Mouse (Mus musculus) limb, embryonic 14.5 days (tissue): ENCODE measurements around the gene Tm4sf5. TPM values are rescaled to one million over a fixed set of nuclear protein-coding genes. Genes with fewer than 3 reads are reported as not detected.
"Not testable (repeated sequence)": the region's sequence is repeated elsewhere in the genome, so short reads cannot be mapped to it uniquely, and the experiment has no call there.

Source experiments
- ATAC-seq: fragments of 200-750 bp; cut with Nextera tagmentation; 2 replicates; pipeline ENCODE4 v1.8.0; 2017; ENCODE audit warnings: low read depth, moderate number of reproducible peaks, moderate TSS enrichment; ENCODE audit not compliant: low FRiP score
- DNase-seq: peaks from one replicate; pipeline ENCODE4 v3.0.0-alpha.2; 2015; ENCODE audit warnings: low spot score
- H3K27ac ChIP-seq: fragments of 300-500 bp; sonication (generic); replicated peaks from 2 replicates; pipeline ENCODE4 v1.5.1; 2014; ENCODE audit warnings: low read depth, mild to moderate bottlenecking, low read length, moderate library complexity, mixed read lengths
- H3K27me3 ChIP-seq: fragments of 300-500 bp; sonication (generic); 2 replicates; pipeline ENCODE4 v1.6.1; 2014; ENCODE audit warnings: low read length, mixed read lengths; ENCODE audit not compliant: control insufficient read depth, insufficient read depth
- H3K36me3 ChIP-seq: fragments of 300-500 bp; sonication (generic); 2 replicates; pipeline ENCODE4 v1.6.1; 2014; ENCODE audit warnings: mild to moderate bottlenecking, low read length, moderate library complexity, mixed read lengths; ENCODE audit not compliant: control insufficient read depth, insufficient read depth
- H3K4me1 ChIP-seq: fragments of 300-500 bp; sonication (generic); 2 replicates; pipeline ENCODE4 v1.6.1; 2014; ENCODE audit warnings: antibody characterized with exemption, low read length, mixed read lengths; ENCODE audit not compliant: control insufficient read depth, insufficient read depth
- H3K4me2 ChIP-seq: fragments of 300-500 bp; sonication (generic); replicated peaks from 2 replicates; pipeline ENCODE4 v1.6.1; 2014; ENCODE audit warnings: low read depth, mild to moderate bottlenecking, low read length, moderate library complexity; ENCODE audit not compliant: severe bottlenecking
- H3K4me3 ChIP-seq: fragments of 300-500 bp; sonication (generic); replicated peaks from 2 replicates; pipeline ENCODE4 v1.5.1; 2014; ENCODE audit warnings: low read length
- H3K9ac ChIP-seq: fragments of 300-500 bp; sonication (generic); 2 replicates; pipeline ENCODE4 v1.6.1; 2014; ENCODE audit warnings: mild to moderate bottlenecking, low read depth, low read length, moderate library complexity; ENCODE audit not compliant: severe bottlenecking
- H3K9me3 ChIP-seq: fragments of 300-500 bp; sonication (generic); 2 replicates; pipeline ENCODE4 v1.6.1; 2016; ENCODE audit warnings: low read length; ENCODE audit not compliant: control insufficient read depth
- POLR2A ChIP-seq: fragments of 200-500 bp; IDR thresholded peaks from 2 replicates; pipeline ENCODE4 v1.8.0; 2012; ENCODE audit warnings: inconsistent platforms, mild to moderate bottlenecking, moderate library complexity, borderline replicate concordance; ENCODE audit not compliant: insufficient read depth, insufficient read length; ENCODE audit errors: extremely low read depth
- WGBS: fragments of 180-500 bp; shearing (Covaris S2); extraction: QIAGEN DNeasy Blood & Tissue Kit; methylation state at CpG from one replicate; pipeline ENCODE4 v1.1.7; 2014; 5-methylcytosine and 5-hydroxymethylcytosine counted together
- polyA plus RNA-seq, 2 experiments: library from polyadenylated mRNA; depleted of rRNA in 1 of 2; stranded (reverse) in 1 of 2; unstranded in 1 of 2; fragments of >200 nt; fragmentation: Nextera tagmentation in 1 of 2; extraction: Ambion mirVana in 1 of 2; gene quantifications; 2 replicates each; pipeline versions ENCODE4 v1.2.1 to v1.2.3; 2012 to 2014

The Tm4sf5 gene
- polyA plus RNA-seq, 2 experiments = 0.50 to 0.95 TPM

DNA sequence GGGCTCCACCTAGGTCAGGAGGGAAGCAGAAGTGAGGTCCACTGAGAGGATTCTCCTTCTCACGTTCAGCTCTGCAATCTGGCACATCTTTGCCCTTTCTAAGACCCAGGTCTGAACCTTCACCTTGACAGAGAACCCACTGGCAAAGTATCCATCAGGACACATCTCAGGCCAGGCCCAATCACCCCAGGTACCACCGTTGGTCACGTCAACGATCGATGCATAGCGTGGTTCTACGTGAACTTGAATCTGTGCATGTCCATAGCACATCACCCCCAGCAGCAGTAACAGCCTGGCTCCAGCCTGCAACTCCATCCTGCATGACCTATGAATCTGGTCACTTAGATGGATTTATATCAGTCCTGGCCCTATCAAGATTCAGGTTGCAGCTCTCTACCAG lies 9.2 kb downstream of the Tm4sf5 start, which contains the start of gene Vmo1:
Gene Vmo1 (minus strand): TSS at position 329 of the 400 bp plus-strand sequence.
- no peak for DNase-seq
- H3K27ac ChIP-seq = no peak within 1 kb of the TSS
- no peaks in the 10 kb centered on the region for H3K9me3 ChIP-seq
- WGBS = 85% methylated on average over 7 of the region's 7 CpGs
- H3K4me1 ChIP-seq = no peaks in the 10 kb centered on the region; the same call in 1 of the 2 replicates
- H3K4me3 ChIP-seq = no peak within 1 kb of the TSS
- ATAC-seq = no peak
- no peak within 1 kb of the TSS for H3K4me2 ChIP-seq
- no peak for TF ChIP-seq POLR2A
- no peak within 1 kb of the TSS for H3K9ac ChIP-seq
- H3K36me3 ChIP-seq = no peaks in the 10 kb centered on the region
- H3K27me3 ChIP-seq = no peaks in the 10 kb centered on the region

DNA sequence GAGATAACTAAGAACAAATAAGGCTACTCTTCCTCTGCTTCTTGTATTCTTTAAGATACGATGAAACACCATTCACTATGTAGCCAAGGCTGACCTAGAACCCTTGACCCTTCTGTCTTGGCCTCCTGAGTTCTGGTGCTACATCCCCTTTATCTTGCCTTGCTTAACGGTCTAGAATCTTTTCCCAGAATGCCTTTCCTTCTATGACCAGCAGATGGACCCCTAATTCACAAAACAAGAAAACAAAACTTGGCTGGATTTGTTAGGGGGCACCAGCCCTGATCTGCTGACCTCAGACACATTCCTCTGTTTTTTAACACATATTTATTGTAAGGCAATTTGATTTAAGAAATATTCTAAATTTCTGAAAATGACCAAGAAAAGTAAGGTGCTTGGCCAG lies 11.3 kb downstream of the Tm4sf5 start:
- 0 out of 2 replicates have a peak, but pooled peaks cover 4% of the 10 kb centered on the region for H3K4me1 ChIP-seq
- ATAC-seq = no peak
- H3K27ac ChIP-seq = no peak overlapping the region
- H3K9ac ChIP-seq = no peak overlapping the region
- H3K9me3 ChIP-seq = no peaks in the 10 kb centered on the region
- WGBS = 26% methylated on average over 2 of the region's 2 CpGs
- no peaks in the 10 kb centered on the region for H3K36me3 ChIP-seq
- H3K4me3 ChIP-seq = no peak overlapping the region
- no peak for DNase-seq
- no peak overlapping the region for H3K4me2 ChIP-seq
- TF ChIP-seq POLR2A = no peak
- no peaks in the 10 kb centered on the region for H3K27me3 ChIP-seq

DNA sequence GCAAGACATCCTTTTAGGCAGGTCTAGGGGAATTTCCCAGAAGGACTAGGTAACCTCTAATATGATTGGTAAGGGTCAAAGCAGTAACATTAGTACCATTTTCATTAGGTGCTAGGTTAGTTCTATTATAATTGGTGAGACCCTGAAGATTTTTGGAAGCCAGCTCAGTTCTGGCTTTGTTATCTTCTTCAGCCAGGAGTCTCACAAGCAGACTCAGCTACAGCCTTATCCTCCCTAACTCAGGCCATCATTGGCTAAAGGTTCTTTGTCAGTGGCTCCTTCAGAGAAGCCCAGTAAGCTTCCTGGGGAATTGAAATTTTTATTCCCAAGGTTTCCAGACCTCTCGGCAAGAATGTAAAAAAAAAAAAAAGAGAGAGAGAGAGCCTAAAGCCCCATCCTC lies 13.4 kb downstream of the Tm4sf5 start:
- TF ChIP-seq POLR2A = no peak
- H3K9ac ChIP-seq = no peak overlapping the region
- DNase-seq = no peak
- no peaks in the 10 kb centered on the region for H3K36me3 ChIP-seq
- H3K4me2 ChIP-seq = no peak overlapping the region
- H3K27ac ChIP-seq = no peak overlapping the region
- 0 out of 2 replicates have a peak, but pooled peaks cover 4% of the 10 kb centered on the region for H3K4me1 ChIP-seq
- no peak for ATAC-seq
- H3K9me3 ChIP-seq = no peaks in the 10 kb centered on the region
- no peaks in the 10 kb centered on the region for H3K27me3 ChIP-seq
- 55% methylated on average over 1 of the region's 1 CpGs for WGBS
- H3K4me3 ChIP-seq = no peak overlapping the region

DNA sequence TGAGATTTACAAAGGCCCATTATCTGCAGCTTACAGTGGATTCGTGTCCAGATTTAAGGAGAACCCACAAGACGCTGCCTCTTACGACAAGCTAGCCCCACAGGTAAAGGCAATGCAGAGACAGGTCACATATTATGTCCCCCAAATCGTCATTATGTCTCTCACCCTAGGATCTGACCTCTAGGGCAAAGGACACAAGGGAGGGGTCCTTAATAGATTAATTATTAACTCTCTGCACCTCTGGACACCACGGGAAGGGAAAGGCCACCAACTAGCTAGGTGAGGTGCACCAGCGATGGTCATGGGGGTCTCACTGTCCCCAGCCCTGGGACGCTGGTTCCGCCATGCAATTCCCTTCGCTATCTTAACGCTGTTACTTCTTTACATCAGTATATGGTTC lies 13.9 kb downstream of the Tm4sf5 start, which contains the start of gene Gltpd2:
Gene Gltpd2 (plus strand): TSS at position 274 of the 400 bp plus-strand sequence.
- 82% methylated on average over 10 of the region's 10 CpGs for WGBS
- Histone ChIP-seq H3K4me3 (peak within 1 kb of the TSS; percentile 31), H3K4me1 (0 out of 2 replicates have a peak, but pooled peaks cover 4% of the 10 kb centered on the region), H3K4me2 (peak within 1 kb of the TSS; percentile 48), H3K9ac (peak within 1 kb of the TSS; percentile 59), H3K9me3 (no peaks in the 10 kb centered on the region), H3K27me3 (no peaks in the 10 kb centered on the region), H3K36me3 (no peaks in the 10 kb centered on the region), H3K27ac (no peak within 1 kb of the TSS)
- TF ChIP-seq POLR2A = no peak
- DNase-seq (no peak), ATAC-seq (no peak)

DNA sequence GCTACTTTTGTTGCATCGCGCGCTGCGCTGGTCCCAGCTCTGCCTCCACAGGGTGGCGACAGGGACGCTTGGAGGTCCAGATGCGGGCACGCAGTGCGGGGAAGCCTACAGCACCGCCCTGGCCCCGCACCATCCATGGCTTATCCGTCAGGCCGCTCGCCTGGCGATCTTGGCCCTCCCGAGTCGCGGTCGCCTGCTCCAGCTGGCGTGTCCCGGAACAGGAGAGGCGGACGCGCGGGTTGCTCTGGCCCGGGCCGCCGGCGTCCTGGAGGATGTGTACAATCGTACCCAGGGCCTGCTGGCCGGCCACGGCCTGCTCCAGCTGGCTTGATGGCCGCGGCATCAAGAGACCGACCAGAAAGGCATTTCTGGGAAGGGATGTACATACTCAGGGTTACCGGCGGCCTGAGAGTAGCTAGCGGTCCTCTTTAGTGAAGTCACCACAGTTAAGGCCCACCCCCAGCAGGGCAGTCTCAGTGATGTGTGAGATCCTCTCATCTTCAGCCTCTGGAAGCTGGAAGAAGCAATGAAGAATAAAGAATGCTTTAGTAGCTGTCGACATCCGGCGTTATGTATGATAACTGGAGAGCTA lies 15.2 kb downstream of the Tm4sf5 start:
- H3K9me3 ChIP-seq = no peaks in the 10 kb centered on the region
- DNase-seq = peak; percentile 17
- 0 out of 2 replicates have a peak, but pooled peaks have one; percentile 24 for TF ChIP-seq POLR2A
- ATAC-seq = no peak
- H3K36me3 ChIP-seq = no peaks in the 10 kb centered on the region
- H3K27ac ChIP-seq = no peak overlapping the region
- peak overlapping the region; percentile 48 for H3K4me2 ChIP-seq
- peak overlapping the region; percentile 31 for H3K4me3 ChIP-seq
- WGBS = 11% methylated on average over 41 of the region's 41 CpGs
- 0 out of 2 replicates have a peak, but pooled peaks cover 4% of the 10 kb centered on the region for H3K4me1 ChIP-seq
- no peaks in the 10 kb centered on the region for H3K27me3 ChIP-seq
- H3K9ac ChIP-seq = peak overlapping the region; percentile 59

DNA sequence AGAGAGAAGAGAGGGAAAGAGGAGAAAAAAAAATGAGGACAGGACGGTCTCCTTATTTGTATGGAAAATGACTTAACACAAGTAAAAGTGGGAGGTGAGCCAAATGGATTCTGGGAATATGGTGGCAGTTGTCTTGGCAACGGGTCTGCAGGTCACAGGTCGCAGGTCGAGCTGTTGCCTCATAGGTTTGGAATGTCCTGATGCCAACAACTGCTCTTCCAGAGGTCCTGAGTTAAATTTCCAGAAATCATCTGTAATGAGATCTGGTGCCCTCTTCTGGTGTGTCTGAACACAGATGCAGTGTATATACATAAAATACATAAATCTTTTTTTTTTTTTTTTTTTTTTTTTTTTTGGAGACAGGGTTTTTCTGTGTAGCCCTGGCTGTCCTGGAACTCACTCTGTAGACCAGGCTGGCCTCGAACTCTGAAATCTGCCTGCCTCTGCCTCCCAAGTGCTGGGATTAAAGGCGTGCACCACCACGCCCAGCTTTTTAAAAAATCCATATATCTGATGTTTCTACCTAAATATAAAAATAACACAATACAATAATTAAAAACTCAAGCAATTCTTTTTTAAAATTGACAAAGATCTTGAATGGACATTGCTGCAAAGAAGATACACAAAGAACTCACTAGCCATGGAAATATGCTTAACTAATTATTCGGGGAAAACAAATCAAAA lies 18.4 kb downstream of the Tm4sf5 start:
- H3K4me1 ChIP-seq, H3K27me3 ChIP-seq, DNase-seq, H3K9ac ChIP-seq, H3K4me2 ChIP-seq, H3K4me3 ChIP-seq, H3K9me3 ChIP-seq, H3K27ac ChIP-seq, ATAC-seq: not testable (repeated sequence)
- H3K36me3 ChIP-seq = peaks cover 22% of the 10 kb centered on the region
- 91% methylated on average over 8 of the region's 8 CpGs for WGBS
